Mouse (Mus musculus) embryo, embryonic 9.5 days (tissue): ENCODE measurements around the gene Gm11127.
"Not testable (repeated sequence)": the region's sequence is repeated elsewhere in the genome, so short reads cannot be mapped to it uniquely, and the experiment has no call there.

ENCODE experiments used
- DNase-seq: peaks from one replicate; pipeline ENCODE4 v3.0.0-alpha.2; 2017; ENCODE audit errors: extremely low spot score

Gm11127 gene

DNA sequence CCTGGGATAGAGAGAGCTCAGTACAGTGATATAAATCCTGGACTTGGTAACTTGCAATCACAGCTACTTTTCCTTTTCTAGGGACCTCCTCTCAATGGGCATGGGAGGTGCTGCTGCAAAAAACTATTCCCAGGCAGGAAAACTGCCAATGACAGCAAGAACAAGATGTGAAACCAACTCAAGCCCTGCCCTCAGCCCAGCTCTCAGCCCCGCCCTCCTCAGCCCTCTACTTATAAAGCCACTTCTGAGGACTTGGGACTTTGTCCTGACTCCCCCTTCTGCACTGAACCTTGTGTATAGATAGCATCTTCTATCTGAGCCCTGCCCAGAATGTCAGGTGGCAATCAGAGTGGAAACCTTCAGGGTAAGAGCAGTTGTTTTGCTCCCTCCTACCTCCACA, at the start of gene Gm11127:
Gm11127 (minus strand) TSS at position 10 of the 400 bp plus-strand sequence.
- DNase-seq: not testable (repeated sequence)

DNA sequence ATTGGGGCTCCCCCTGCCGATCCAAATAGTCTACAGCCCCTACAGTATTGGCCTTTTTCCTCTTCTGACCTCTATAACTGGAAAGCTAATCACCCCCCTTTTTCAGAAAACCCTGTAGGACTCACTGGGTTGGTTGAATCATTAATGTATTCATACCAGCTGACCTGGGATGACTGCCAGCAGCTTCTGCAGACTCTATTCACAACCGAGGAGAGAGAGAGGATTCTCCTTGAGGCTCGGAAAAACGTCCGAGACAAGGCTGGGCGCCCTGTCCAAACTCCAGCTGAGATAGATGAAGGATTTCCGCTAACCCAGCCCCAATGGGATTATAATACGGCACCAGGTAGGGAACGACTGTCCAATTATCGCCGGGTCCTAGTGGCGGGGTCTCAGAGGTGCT, 43.9 kb upstream of the Gm11127 start:
- DNase-seq: not testable (repeated sequence)

DNA sequence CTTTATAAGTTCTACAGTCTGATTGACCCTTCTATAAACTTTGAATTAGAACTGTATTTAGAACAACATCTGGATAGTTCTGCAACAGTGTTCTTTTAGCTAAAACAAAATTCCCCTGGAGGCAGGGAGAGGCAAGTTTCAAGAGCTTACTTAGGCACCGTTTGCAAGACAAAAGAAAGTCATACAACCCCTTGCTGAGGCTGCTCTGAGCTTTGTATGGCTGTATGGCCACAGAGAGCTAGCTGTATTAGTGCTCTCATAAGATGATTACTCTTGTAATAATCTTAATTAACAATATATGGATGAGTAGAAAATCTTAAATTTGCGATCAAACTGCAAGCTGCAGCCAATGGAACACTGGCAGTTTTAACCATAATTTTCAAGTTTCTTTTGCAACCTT, 41.4 kb upstream of the Gm11127 start:
- DNase-seq: not testable (repeated sequence)

DNA sequence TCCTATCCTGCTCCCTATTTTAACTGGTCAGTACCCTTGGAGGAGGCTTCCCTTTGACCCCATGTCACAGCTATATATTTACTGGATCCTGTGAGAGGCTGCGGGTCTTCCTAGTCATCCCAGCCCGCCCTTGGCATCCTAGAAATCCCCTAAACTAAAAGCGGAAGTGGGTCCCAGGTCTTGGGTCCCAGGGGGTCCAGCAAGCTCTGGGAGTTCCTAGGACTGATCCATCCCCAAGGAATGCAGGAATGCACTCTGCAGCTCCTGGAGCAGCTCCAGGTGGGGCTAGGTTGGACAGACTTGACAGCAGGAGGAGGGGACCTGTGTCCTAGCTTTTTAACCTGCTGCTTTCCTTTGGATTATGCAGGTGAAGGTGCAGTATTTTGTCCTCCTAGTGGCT, 35.8 kb upstream of the Gm11127 start:
- DNase-seq: no peak

DNA sequence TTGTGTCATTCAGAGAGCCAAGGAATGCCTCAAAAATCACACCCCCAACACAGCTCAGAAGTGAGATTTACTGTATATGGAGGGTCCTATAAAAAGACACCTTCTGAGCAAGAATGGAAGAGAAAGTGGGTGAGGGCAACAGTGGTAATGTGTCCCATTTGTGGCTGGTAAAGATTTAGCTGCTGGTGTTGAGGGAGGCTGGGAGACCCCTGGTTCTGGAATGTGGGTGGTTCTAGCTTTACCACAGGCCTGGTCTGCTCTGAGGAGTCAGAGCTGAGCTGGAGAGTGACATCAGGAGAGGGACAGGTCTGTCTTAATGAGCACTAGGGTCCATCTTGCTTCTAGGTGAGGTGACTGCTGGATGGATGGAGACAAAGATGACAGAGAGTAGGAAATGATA, 34.3 kb upstream of the Gm11127 start:
- not testable (repeated sequence) for DNase-seq

DNA sequence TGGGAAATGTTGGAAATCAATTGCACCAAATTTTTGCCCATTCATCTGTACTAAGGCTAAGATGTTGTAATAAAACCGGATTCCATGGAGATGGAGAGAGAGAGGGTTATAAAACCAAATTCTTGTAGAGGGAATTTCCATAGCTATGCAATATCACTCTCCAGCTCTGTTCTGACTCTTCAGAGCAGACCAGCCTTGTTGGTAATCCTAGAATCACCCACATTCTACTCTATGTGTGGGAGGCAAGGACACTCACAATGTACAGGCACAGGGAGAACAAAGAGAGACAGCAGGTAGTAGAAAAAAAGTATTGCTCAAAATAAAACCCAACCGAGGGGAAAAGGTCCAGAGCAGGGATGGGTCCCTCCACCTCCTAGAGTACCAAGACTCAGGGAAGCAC, 33.8 kb upstream of the Gm11127 start:
- not testable (repeated sequence) for DNase-seq

DNA sequence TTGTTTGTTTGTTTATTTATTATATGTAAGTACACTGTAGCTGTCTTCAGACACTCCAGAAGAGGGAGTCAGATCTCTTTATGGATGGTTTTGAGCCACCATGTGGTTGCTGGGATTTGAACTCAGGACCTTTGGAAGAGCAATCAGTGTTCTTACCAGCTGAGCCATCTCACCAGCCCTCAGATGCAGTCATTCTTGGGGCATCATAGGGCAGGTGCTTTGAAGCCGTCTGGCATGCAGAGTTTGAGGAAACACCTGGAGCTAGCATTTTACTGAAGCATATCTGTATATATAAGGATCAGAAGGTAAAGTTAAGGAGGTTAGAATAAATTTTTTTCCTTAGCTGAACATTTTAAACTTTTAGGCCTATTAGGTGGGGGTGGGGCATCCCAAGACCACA, 27.8 kb upstream of the Gm11127 start:
- DNase-seq: not testable (repeated sequence)

DNA sequence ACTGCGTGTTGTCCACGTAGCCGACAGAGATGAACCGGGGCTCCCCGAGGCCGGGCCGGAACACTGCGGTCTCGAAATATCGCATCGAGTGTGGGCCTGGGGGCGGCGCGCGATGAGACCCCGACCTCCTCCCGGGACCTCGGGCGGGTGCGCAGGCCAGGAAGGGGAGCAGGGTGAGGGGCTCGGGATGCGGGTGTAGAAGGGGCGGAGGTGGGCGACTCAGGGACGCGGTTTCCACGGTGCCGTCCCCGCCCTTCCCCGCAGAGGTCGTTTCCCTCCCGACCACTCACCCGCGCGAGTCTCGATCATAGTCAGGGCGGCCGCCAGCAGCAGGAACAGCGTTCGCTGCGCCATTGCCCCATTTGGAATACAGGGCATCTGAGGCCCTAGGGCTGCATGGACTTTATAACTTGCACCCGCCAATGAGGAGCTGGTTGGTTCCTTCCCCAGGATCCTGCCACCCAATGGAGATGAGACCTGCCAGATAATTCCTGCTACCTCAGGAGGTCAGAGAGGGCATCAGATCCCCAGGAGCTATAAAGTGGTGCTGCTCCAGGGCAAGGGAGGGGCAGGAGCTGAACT, 25.8 kb upstream of the Gm11127 start:
- peak; percentile 52 for DNase-seq

DNA sequence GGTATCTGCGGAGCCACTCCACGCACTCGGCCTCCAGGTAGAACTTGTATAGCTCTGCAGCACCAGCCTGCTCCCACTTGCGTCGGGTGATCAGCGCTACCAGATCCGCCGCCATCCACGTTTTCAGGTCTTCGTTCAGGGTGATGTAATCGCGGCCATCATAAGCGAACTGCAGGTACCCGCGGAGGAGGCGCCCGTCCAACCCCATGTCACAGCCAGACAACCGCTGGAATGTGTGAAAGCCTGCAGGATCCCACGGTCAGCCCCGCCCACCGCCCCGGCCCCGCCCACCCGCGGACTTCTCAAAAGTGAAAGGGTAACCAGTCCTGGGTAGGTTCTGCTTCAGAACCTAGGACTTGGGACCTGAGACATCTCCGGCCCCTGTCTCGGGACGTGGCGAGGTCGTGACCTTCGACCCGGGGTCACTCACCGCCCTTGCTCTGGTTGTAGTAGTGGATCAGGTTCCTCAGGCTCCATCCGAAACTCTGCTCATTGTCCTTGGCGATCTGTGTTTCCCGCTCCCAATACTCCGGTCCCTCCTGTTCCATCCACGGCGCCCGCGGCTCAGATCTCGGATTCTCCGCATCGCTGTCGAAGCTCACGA, 25.2 kb upstream of the Gm11127 start:
- peak; percentile 84 for DNase-seq

DNA sequence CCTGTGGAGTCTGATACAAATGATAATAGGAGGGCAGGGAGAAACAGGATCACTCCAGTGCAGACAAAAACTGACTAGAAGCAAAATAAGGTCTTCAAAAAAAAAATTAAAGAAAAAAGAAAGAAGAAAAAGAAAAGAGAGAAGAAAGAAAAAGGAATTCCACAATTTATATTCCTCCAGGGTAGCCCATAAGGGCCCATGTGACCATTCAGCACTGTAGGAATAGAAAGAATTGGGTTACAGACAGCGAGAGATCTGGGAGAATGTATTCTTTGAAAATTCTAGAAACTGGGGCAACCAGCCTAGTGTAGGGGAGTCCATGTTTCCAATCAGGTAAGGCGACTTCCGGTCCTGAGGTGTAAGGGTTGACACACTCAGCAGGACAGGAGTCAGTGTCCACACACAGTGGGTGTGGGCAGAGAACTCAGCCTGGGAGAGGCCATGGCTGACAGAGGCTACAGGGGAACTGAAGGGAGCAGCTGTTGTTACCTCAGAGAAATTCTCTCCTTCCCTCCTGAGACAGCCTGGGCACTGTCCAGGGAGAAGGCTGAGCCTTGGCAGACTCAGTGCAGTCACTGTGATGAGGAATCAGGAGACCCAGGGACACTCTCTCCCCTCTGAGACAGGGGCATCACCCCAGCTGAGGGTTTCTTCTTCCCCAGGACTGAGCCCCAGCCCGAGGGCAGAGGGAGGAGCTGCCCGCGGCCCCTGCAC, 24.5 kb upstream of the Gm11127 start:
- not testable (repeated sequence) for DNase-seq

DNA sequence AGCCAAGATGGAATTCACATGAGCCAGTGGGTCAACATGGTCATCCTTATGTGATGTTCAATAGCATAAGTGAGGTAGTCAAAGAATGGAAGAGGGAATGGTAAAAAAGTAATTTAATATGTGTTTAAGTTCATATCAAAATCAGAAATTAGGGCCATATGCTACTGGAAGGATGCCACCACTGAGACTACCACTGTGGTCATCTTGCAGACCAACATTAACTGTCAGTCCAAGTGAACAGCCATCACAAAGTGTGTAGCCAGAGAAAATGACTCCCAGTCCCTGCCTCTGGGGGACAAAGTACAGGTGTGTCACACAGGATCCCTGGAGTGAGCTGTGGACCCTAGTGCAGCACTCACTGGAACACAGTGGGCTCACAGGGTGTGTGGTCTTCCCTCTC, 23.7 kb upstream of the Gm11127 start:
- not testable (repeated sequence) for DNase-seq

DNA sequence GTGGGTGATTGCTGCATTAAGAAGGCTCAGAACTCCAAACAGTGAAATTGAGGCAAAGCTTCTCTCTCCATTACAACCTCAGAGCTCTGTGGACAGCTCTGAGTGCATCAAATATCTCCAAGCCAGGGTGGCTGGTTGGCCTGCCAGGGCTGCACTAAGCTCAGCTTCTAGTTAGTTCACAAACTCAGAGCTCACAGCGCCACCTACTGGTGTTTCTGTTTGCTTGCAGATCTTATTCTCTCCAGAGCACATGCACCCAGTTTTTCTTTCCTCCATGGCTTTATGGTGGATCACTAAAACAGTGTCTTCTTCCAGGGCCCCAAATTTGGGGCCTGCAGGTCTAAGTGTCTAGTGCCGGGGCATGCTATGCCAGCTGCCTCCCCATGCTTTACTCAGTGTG, 2.7 kb upstream of the Gm11127 start:
- peak; percentile 40 for DNase-seq

DNA sequence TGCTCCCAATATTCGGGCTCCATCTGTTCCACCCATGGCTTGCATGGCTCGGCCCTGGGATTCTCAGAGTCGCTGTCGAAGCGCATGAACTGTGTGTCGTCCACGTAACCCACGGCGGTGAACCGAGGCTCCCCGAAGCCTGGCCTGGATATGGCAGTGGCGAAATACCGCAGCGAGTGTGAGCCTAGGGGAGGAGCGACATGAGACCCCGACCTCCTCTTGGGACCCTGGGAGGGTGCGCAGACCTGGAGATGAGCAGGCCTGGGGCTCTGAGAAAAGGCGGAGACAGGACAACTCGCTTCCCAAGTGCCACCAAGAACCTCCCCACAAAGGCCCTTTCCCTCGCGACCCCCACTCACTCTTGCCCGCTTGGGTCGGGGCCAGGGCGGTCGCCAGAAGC, 244 bp downstream of the Gm11127 start:
- DNase-seq: not testable (repeated sequence)

DNA sequence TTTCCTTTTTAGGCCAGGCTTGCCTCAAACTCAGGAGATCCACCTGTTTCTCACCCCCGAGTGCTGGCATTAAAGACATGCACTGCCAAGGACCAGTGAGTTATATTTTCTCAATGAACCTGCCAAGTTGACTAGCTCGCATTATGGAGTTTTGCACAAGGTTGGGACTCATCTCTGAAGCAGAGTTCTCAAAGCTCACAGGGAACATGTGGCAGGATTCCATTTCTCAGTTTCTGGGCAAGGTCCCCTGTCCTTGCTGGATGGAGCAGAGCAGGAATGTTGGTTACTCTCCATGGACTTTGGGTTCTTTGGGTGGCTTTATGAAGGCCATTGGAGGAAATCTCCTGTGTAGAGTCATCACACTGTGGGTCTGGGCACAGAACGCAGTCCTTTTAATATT, 14.9 kb downstream of the Gm11127 start:
- DNase-seq: no peak

DNA sequence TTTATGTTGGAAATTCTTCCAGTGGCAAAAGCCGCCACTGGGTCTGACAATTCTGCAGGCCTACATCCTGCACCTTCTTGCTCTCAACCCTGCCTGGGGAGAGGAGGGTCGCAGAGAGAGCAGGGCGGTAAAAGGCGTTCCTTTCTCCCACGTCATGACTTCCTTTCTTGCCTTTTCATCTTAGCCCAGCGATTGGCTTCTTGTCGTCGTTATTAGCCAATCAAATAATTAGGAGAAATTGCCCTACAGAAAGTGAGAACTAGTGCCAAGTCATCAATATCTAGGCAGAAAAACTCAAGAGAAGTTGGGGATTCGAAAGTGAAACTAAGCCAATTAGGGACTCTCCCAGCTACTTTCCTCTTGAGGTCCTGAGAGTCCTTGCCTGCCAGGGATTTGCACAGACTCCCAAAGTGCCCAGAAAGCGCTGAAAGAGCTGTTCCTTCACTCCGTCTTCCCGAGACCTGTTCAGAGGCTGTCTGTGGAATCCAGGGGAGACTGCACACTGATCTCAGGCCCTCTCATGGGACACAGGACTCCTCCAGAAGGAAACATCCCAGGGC, 15.5 kb downstream of the Gm11127 start, which contains the start of the genes H2-T22 and Gm6034:
H2-T22 (minus strand) TSS at position 138 of the 560 bp plus-strand sequence.
Gm6034 (plus strand) TSS at position 352 of the 560 bp plus-strand sequence.
- DNase-seq: peak; percentile 68

DNA sequence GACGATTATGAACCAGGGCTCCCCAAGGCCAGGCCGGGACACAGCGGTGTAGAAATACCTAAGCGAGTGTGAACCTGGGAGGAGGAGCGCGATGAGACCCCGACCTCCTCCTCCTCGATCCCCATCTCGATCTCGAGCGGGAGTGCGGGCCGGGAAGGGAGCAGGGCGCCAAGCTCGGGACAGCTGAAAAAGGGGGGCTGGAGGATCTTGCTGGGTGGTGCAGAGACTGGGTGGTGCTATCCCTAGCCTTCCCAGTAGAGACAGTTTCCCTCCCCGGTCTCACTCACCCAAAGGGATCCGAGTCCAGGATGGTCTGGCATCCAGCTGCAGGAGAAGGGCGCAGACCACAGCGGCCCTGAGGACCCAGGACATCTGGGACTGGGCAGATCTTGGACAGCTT, 16.1 kb downstream of the Gm11127 start:
- DNase-seq: not testable (repeated sequence)

DNA sequence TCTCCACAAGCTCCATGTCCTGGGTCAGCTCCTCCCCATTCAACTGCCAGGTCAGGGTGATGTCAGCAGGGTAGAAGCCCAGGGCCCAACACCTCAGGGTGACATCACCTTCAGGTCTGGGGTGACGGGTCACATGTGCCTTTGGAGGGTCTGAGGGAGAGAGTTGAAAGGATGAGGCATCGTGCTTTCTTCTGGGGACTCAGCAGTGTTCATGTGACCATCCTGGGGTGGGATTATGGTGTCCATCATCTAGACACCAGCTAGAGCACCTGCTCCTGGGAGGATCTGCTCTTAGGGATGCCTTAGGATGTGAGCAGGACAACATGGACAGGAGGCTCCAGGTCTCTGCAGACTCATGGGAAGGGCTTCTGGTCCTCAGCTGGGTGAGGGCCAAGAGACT, 17.6 kb downstream of the Gm11127 start:
- not testable (repeated sequence) for DNase-seq

DNA sequence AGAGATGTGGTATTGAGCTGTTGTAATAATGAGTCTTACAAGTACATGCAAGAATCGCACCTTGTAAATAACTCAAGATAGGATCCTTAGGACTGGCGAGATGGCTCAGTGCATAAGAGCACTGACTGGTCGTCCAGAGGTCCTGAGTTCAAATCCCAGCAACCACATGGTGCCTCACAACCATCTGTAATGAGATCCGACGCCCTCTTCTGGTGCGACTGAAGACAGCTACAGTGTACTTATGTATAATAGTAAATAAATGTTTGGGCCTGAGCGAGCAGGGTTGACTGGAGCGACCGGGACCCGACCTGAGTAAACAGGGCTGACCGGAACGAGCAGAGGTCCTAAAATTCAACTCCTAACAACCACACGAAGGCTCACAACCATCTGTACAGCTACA, 22.0 kb downstream of the Gm11127 start:
- DNase-seq: not testable (repeated sequence)

DNA sequence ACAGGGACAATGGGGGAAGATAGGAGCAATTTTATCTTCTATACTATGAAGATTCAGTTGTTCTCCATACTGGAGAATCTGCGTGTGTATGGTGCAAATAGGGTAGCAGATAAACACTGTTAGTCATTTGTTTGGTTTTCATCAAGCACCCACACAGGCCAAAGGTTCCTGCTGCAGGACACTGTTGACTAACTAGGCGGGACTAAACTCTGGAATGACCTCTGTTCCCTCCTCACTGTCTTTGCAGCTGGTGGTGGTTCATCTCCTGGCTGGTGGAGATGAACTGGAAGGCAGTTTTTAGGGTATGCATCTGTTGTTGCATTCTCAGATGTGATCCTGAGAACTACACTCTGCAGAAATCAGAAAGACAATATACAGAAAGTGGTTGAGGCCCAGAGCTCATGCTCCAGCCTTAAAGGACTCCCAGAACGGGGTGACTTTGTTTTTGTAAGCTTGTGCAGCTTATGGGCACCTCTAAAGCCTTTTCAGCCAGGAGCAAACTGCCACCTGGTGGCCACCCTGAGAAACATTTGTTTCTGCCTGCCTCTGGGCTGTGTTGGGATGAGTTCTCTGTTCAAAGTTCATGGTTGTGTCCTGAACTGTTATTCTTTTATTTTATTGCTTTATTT, 23.0 kb downstream of the Gm11127 start:
- not testable (repeated sequence) for DNase-seq

DNA sequence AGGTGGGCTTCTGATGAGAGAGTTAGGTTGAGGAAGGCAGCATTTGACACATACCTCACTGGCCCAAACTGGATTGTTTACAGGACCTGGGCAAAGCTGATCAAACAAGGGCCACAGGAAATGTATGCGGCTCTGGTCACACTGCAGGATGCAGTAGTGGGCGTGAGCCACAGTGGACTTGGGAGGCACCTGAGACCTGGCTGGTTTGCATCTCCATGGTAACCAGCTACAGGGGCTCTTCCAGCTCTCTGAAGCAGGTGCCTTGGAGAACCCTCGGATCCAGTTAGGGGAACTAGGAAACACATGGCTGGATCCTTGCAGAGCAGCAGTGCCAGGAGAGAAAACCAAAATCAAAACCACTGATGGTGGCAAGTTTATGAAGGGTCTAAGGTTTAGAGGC, 23.6 kb downstream of the Gm11127 start:
- DNase-seq: not testable (repeated sequence)

DNA sequence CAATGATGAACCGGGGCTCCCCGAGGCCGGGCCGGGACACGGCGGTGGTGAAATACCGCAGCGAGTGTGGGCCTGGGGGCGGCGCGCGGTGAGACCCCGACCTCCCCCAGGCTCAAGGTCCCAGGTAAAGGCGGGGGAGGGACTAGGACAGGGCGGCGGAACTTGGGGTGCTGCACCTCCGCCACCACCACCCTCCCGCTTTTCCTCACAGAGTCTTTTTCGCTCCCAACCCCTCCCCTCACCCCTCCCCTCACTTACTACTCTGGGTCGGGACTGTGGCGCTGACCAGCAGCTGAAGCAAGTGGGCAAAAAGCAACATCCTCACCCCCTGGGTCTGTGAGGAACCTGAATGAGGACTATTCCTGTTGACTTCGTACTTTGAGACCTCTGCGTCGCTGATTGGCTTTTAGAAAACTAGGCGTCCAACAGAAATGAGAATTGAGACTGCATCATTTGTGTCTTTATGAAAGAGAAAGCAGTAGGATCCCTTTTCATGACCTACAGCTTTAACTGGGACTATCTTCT, 25.8 kb downstream of the Gm11127 start, which contains the start of gene H2-T23:
H2-T23 (minus strand) TSS at position 505 of the 525 bp plus-strand sequence.
- peak; percentile 48 for DNase-seq
